Mouse (Mus musculus): ENCODE data around the gene Galc.

GRCm38 (mm10) chr12:98197401-98197800 is 61.9 kb downstream of the Galc start:
- TF ChIP-seq CTCF (IDR thresholded peaks at IDR 0.05; ENCODE audit: control insufficient read depth, insufficient read depth, insufficient read length), result no peak
- no peak for TF ChIP-seq MAX (IDR thresholded peaks at IDR 0.05)
- no peak for TF ChIP-seq MYOD1 (IDR thresholded peaks at IDR 0.05; ENCODE audit: control insufficient read depth, insufficient read length, low read depth)
